Mouse (Mus musculus): ENCODE measurements around the gene Hist1h2ad. TPM values are rescaled to one million over a fixed set of nuclear protein-coding genes. Genes with fewer than 3 reads are reported as not detected.
"Not testable (repeated sequence)": the region's sequence is repeated elsewhere in the genome, so short reads cannot be mapped to it uniquely, and the experiment has no call there.

Hist1h2ad gene
- total and polyA plus RNA-seq, 3 experiments: 13.2 to 744 TPM; not detected in 1

DNA sequence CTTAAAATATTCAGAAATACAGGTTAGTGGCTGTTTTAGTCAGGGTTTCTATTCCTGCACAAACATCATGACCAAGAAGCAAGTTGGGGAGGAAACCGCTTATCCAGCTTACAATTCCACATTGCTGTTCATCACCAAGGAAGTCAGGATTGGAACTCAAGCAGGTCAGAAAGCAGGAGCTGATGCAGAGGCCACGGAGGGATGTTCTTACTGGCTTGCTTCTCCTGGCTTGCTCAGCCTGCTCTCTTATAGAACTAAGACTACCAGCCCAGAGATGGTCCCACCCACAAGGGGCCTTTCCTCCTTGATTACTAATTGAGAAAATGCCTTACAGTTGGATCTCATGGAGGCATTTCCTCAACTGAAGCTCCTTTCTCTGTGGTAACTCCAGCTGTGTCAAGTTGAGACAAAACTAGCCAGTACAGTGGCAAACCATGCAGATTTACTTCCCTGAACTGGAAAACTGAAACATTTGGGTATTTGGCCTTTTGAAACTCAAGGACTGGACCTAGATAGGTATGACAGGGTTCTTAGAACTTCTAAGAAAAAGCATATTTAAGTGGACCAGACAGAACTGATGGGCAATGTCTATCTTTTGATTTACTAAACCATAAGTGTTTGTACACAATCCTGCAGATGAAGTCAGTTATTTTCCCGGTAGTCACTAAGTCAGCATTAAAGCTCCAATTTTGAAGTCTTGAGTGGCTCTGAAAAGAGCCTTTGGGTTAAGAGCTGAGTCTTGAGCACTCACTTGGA, 31.8 kb upstream of the Hist1h2ad start:
- peak; percentile 39; the same call in 1 of the 2 replicates for TF ChIP-seq RCOR1 (conservative IDR thresholded peaks at IDR 0.05; ENCODE audit: low read depth, low read length)
- peak; percentile 67; the same call in 1 of the 2 replicates for TF ChIP-seq SIN3A (IDR thresholded peaks at IDR 0.05; ENCODE audit: low read length)
- peak; percentile 69; the same call in 1 of the 2 replicates for TF ChIP-seq CHD1 (IDR thresholded peaks at IDR 0.05; ENCODE audit: low read depth, low read length)
- TF ChIP-seq CHD2 (IDR thresholded peaks at IDR 0.05; ENCODE audit: low read length): 0 out of 2 replicates have a peak, but pooled peaks have one; percentile 4
- TF ChIP-seq ZMIZ1 (IDR thresholded peaks at IDR 0.05; ENCODE audit: low read depth, low read length): peak; percentile 77; the same call in 1 of the 2 replicates
- TF ChIP-seq NELFE (IDR thresholded peaks at IDR 0.05; ENCODE audit: low read depth, low read length): peak; percentile 52
- TF ChIP-seq POLR2AphosphoS2 (IDR thresholded peaks at IDR 0.05; ENCODE audit: low read depth, low read length): peak; percentile 99
- TF ChIP-seq POLR2A (IDR thresholded peaks at IDR 0.05; ENCODE audit: low read depth, low read length): peak; percentile 44; the same call in 1 of the 2 replicates
- H3K79me2 ChIP-seq (replicated peaks; ENCODE audit: control insufficient read depth, extremely low read depth, insufficient read depth, poor library complexity, severe bottlenecking); in situ Hi-C loops (cut with MboI; ENCODE audit: low pct_ligation_motif_present, low pct_unique_long_range_greater_than_20kb, low sequenced_read_pairs); H3K36me3 ChIP-seq (replicated peaks in 1 of 2; ENCODE audit: control insufficient read depth in 1 of 2, insufficient read depth in 1 of 2, low read length in 1 of 2); H3K9me3 ChIP-seq (replicated peaks; ENCODE audit: low read length); H3K27me3 ChIP-seq (replicated peaks); DNase-seq (ENCODE audit: extremely low read depth); dilution Hi-C loops (cut with MboI; ENCODE audit: extremely low pct_ligation_motif_present, extremely low pct_unique_long_range_greater_than_20kb, low sequenced_read_pairs): not testable (repeated sequence)
- Histone ChIP-seq H3K27ac (ENCODE audit: insufficient read depth, low read depth) (peak overlapping the region; percentile 97), H3K4me2 (ENCODE audit: insufficient read depth, low read depth, poor library complexity, severe bottlenecking) (peak overlapping the region; percentile 84), H3K9ac (ENCODE audit: insufficient read depth, low read depth) (peak overlapping the region; percentile 97), H3K4me1 (ENCODE audit: control insufficient read depth in 1 of 2, insufficient read depth in 2 of 2) (peaks cover 5 to 36% of the 10 kb centered on the region in 2 experiments; a peak in 3 of 4 replicates), H3K4me3 (replicated peaks in 1 of 3; ENCODE audit: low read depth in 2 of 3, low read length in 2 of 3, poor library complexity in 1 of 3) (peak overlapping the region; percentile 34 to 72 (median 50))

DNA sequence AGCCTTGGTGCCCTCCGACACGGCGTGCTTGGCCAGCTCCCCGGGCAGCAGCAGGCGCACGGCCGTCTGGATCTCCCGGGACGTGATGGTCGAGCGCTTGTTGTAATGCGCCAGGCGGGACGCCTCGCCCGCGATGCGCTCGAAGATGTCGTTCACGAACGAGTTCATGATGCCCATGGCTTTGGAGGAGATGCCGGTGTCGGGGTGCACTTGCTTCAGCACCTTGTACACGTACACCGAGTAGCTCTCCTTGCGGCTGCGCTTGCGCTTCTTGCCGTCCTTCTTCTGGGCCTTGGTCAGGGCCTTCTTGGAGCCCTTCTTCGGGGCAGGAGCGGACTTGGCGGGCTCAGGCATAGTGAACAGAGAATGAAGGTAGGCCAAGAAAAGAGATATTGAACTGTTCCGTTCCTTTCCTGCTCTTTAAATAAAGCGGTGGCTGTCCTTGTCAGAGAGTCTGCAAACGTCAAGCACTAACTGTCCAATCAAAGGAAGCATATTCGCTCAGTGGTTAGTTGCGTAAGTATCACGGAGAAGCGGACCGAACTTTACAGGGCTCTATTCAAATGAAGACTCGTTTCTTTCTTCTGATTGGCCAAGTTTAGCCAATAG, 31.1 kb upstream of the Hist1h2ad start, which contains the start of gene Hist1h2bh:
Gene Hist1h2bh (minus strand): TSS at position 394 of the 609 bp plus-strand sequence.
- Histone ChIP-seq H3K4me3 (replicated peaks in 1 of 3; ENCODE audit: low read depth in 2 of 3, low read length in 2 of 3, poor library complexity in 1 of 3) (peak within 1 kb of the TSS; percentile 50 to 72 (median 51)), H3K4me1 (ENCODE audit: control insufficient read depth in 1 of 2, insufficient read depth in 2 of 2) (peaks cover 3 to 29% of the 10 kb centered on the region in 2 experiments; a peak in 3 of 4 replicates), H3K4me2 (ENCODE audit: insufficient read depth, low read depth, poor library complexity, severe bottlenecking) (peak within 1 kb of the TSS; percentile 84), H3K27ac (ENCODE audit: insufficient read depth, low read depth) (peak within 1 kb of the TSS; percentile 97), H3K9ac (ENCODE audit: insufficient read depth, low read depth) (peak within 1 kb of the TSS; percentile 97)
- in situ Hi-C loops (cut with MboI; ENCODE audit: low pct_ligation_motif_present, low pct_unique_long_range_greater_than_20kb, low sequenced_read_pairs); dilution Hi-C loops (cut with MboI; ENCODE audit: extremely low pct_ligation_motif_present, extremely low pct_unique_long_range_greater_than_20kb, low sequenced_read_pairs); H3K79me2 ChIP-seq (replicated peaks; ENCODE audit: control insufficient read depth, extremely low read depth, insufficient read depth, poor library complexity, severe bottlenecking); H3K27me3 ChIP-seq (replicated peaks); H3K36me3 ChIP-seq (replicated peaks in 1 of 2; ENCODE audit: control insufficient read depth in 1 of 2, insufficient read depth in 1 of 2, low read length in 1 of 2); H3K9me3 ChIP-seq (replicated peaks; ENCODE audit: low read length): not testable (repeated sequence)
- peak; percentile 98 for DNase-seq (ENCODE audit: extremely low read depth)
- TF ChIP-seq HCFC1 (IDR thresholded peaks at IDR 0.05; ENCODE audit: low read depth, low read length): peak; percentile 53; the same call in 1 of the 2 replicates
- TF ChIP-seq TCF12 (IDR thresholded peaks at IDR 0.05; ENCODE audit: low read depth, low read length): peak; percentile 93
- peak; percentile 98 for TF ChIP-seq UBTF (IDR thresholded peaks at IDR 0.05; ENCODE audit: low read depth, low read length)
- TF ChIP-seq TBP (conservative IDR thresholded peaks at IDR 0.05; ENCODE audit: low read depth, low read length): peak; percentile 99
- TF ChIP-seq NRF1 (IDR thresholded peaks at IDR 0.05; ENCODE audit: low read depth, low read length): peak; percentile 63
- TF ChIP-seq SIN3A (IDR thresholded peaks at IDR 0.05; ENCODE audit: low read length): 0 out of 2 replicates have a peak, but pooled peaks have one; percentile 18
- TF ChIP-seq ELF1 (IDR thresholded peaks at IDR 0.05; ENCODE audit: low read depth, low read length): 0 out of 2 replicates have a peak, but pooled peaks have one; percentile 9
- TF ChIP-seq ZMIZ1 (IDR thresholded peaks at IDR 0.05; ENCODE audit: low read depth, low read length): peak; percentile 99
- peak; percentile 99 for TF ChIP-seq NELFE (IDR thresholded peaks at IDR 0.05; ENCODE audit: low read depth, low read length)
- peak; percentile 99 for TF ChIP-seq POLR2A (IDR thresholded peaks at IDR 0.05; ENCODE audit: low read depth, low read length)
- peak; percentile 98 for TF ChIP-seq POLR2AphosphoS2 (IDR thresholded peaks at IDR 0.05; ENCODE audit: low read depth, low read length)

Measured in CH12.LX (cell line).